Mouse (Mus musculus): ENCODE results near the gene Sept11. TPM values are rescaled to one million over a fixed set of nuclear protein-coding genes. Genes with fewer than 3 reads are reported as not detected.

The Sept11 gene
- total RNA-seq, 1 experiment: 124 TPM

DNA sequence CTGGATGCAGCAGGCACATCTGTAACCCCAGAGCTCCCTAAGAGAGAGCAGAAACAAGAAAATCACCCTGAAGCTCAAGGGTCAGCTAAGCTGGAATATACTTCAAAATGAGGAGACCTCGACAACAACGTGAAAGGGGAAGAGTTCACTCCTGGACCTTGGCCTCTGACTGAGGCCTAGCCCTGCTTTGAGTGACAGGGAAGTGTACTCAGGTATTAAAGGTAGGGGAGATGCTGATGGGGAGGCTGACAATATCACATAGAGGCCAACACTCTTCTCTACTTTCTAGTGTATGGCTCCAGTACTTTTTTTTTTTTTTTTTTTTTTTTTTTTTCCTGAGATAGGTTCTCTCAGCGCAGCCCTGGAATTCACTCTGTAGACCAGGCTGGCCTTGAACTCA lies 13.6 kb upstream of the Sept11 start:
- H3K9ac ChIP-seq (ENCODE audit: insufficient read depth, low read depth, low read length, poor library complexity, severe bottlenecking): no peak overlapping the region
- H3K27ac ChIP-seq (ENCODE audit: insufficient read depth, low read depth, low read length, poor library complexity, severe bottlenecking): no peak overlapping the region
- H3K4me3 ChIP-seq (ENCODE audit: insufficient read depth in 1 of 2, low read depth in 1 of 2, low read length in 2 of 2, poor library complexity in 1 of 2, severe bottlenecking in 1 of 2): no peak overlapping the region
- no peaks in the 10 kb centered on the region for H3K9me3 ChIP-seq (ENCODE audit: control insufficient read depth, insufficient read depth, low read depth, low read length)
- in situ Hi-C loops (cut with MboI; ENCODE audit: low sequenced_read_pairs in 2 of 2, unreplicated experiment in 2 of 2): no loop called here
- H3K4me1 ChIP-seq (ENCODE audit: control insufficient read depth in 2 of 2, insufficient read depth in 2 of 2, low read length in 2 of 2, poor library complexity in 1 of 2): peaks cover 0 to 5% of the 10 kb centered on the region in 2 experiments; a peak in 1 of 4 replicates
- TF ChIP-seq CHD2 (IDR thresholded peaks at IDR 0.05; ENCODE audit: low read depth, low read length): no peak
- no peak for TF ChIP-seq ZNF384 (IDR thresholded peaks at IDR 0.05; ENCODE audit: low read depth, low read length)
- TF ChIP-seq MAFK (IDR thresholded peaks at IDR 0.05; ENCODE audit: insufficient read depth, low read depth, low read length): no peak
- no peak for TF ChIP-seq ZC3H11A (IDR thresholded peaks at IDR 0.05; ENCODE audit: borderline replicate concordance, low read depth, low read length)
- no peak for TF ChIP-seq HCFC1 (IDR thresholded peaks at IDR 0.05; ENCODE audit: borderline replicate concordance, insufficient read depth, low read length)
- DNase-seq (ENCODE audit: low read depth, low spot score): no peak
- H3K36me3 ChIP-seq (ENCODE audit: control insufficient read depth, insufficient read depth, low read length, poor library complexity, severe bottlenecking): no peaks in the 10 kb centered on the region

DNA sequence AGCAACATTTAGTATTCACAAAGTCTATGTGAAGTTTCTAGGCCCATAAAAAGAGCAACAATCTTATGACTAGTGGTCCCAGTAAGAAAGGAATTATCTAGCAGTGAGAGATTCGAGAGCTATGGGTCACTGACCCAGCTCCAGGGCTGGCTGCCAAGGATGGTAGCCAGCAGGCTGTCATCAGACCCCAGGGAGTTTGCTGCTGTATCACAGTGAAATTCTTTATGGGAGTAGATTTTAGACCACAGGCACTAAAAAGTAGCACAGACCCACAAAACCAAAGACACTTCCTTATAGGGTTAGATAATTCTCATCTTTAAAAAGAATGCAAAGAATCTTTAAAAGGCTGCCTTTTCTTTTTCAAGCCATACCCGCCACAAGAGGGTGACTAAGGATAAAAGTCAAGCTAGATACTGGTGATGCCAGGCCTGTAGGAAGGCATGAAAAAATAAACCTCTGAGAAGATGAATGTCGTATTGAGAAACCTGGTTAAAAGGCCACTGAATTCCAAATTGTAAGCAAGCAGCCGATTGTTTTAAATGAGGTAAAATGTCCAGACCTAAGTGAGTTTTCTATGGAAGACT lies 8.1 kb upstream of the Sept11 start:
- Histone ChIP-seq H3K9ac (ENCODE audit: insufficient read depth, low read depth, low read length, poor library complexity, severe bottlenecking) (no peak overlapping the region), H3K36me3 (ENCODE audit: control insufficient read depth, insufficient read depth, low read length, poor library complexity, severe bottlenecking) (no peaks in the 10 kb centered on the region), H3K27ac (ENCODE audit: insufficient read depth, low read depth, low read length, poor library complexity, severe bottlenecking) (no peak overlapping the region), H3K4me3 (ENCODE audit: insufficient read depth in 1 of 2, low read depth in 1 of 2, low read length in 2 of 2, poor library complexity in 1 of 2, severe bottlenecking in 1 of 2) (no peak overlapping the region), H3K9me3 (ENCODE audit: control insufficient read depth, insufficient read depth, low read depth, low read length) (no peaks in the 10 kb centered on the region), H3K4me1 (ENCODE audit: control insufficient read depth in 2 of 2, insufficient read depth in 2 of 2, low read length in 2 of 2, poor library complexity in 1 of 2) (peaks cover 0 to 5% of the 10 kb centered on the region in 2 experiments; a peak in 1 of 4 replicates)
- DNase-seq (ENCODE audit: low read depth, low spot score): no peak
- TF ChIP-seq ZC3H11A (IDR thresholded peaks at IDR 0.05; ENCODE audit: borderline replicate concordance, low read depth, low read length) (no peak), ZNF384 (IDR thresholded peaks at IDR 0.05; ENCODE audit: low read depth, low read length) (no peak), CHD2 (IDR thresholded peaks at IDR 0.05; ENCODE audit: low read depth, low read length) (no peak), MAFK (IDR thresholded peaks at IDR 0.05; ENCODE audit: insufficient read depth, low read depth, low read length) (no peak), HCFC1 (IDR thresholded peaks at IDR 0.05; ENCODE audit: borderline replicate concordance, insufficient read depth, low read length) (no peak)
- in situ Hi-C loops (cut with MboI; ENCODE audit: low sequenced_read_pairs in 2 of 2, unreplicated experiment in 2 of 2): no loop called here

DNA sequence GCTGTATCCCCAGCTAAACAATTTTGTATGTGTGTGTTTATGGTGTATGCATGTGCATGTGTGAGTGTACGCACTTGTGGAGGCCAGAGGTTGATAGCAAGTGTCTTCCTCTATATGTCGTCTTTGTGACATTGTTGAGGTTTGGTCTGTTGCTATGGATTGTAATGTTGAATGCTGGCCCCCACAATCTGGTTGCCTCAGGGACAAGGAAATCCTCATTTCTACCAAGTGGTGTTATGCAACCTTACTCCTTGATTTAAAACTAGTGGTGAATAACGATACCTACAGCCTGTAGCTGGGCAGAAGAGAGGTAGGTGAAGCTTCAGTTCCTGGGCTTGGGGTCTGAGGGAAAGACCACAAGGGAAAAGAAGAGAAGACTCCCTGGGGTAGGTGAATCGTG lies 7.3 kb upstream of the Sept11 start:
- TF ChIP-seq ZC3H11A (IDR thresholded peaks at IDR 0.05; ENCODE audit: borderline replicate concordance, low read depth, low read length) (no peak), ZNF384 (IDR thresholded peaks at IDR 0.05; ENCODE audit: low read depth, low read length) (no peak), CHD2 (IDR thresholded peaks at IDR 0.05; ENCODE audit: low read depth, low read length) (no peak), HCFC1 (IDR thresholded peaks at IDR 0.05; ENCODE audit: borderline replicate concordance, insufficient read depth, low read length) (no peak), MAFK (IDR thresholded peaks at IDR 0.05; ENCODE audit: insufficient read depth, low read depth, low read length) (no peak)
- H3K9ac ChIP-seq (ENCODE audit: insufficient read depth, low read depth, low read length, poor library complexity, severe bottlenecking): no peak overlapping the region
- H3K36me3 ChIP-seq (ENCODE audit: control insufficient read depth, insufficient read depth, low read length, poor library complexity, severe bottlenecking): no peaks in the 10 kb centered on the region
- H3K9me3 ChIP-seq (ENCODE audit: control insufficient read depth, insufficient read depth, low read depth, low read length): no peaks in the 10 kb centered on the region
- no peak overlapping the region for H3K27ac ChIP-seq (ENCODE audit: insufficient read depth, low read depth, low read length, poor library complexity, severe bottlenecking)
- in situ Hi-C loops (cut with MboI; ENCODE audit: low sequenced_read_pairs in 2 of 2, unreplicated experiment in 2 of 2): no loop called here
- no peak for DNase-seq (ENCODE audit: low read depth, low spot score)
- no peak overlapping the region for H3K4me3 ChIP-seq (ENCODE audit: insufficient read depth in 1 of 2, low read depth in 1 of 2, low read length in 2 of 2, poor library complexity in 1 of 2, severe bottlenecking in 1 of 2)
- H3K4me1 ChIP-seq (ENCODE audit: control insufficient read depth in 2 of 2, insufficient read depth in 2 of 2, low read length in 2 of 2, poor library complexity in 1 of 2): no peaks in the 10 kb centered on the region

DNA sequence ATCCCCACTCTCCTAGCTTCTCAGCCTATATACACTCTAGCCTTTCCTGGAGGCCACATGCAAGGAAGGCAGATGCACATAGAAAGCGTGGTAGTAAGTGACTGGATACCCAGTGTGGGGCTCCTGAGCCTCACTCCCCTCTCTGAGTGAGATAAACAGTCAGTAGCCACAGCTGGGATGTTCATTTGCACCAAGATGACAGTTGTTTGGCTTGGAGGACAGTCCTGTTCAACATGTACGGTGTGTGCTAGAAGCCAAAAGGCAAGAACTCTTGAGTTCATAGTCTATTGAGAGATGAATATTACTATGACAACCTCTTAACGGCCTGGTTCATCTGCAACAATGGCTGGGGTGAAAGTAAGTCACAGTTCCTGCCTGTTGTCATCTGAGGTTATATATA lies 2.0 kb upstream of the Sept11 start:
- in situ Hi-C loops (cut with MboI; ENCODE audit: low sequenced_read_pairs in 2 of 2, unreplicated experiment in 2 of 2): no loop called here

More for the DNA sequence above, 2.0 kb upstream of the Sept11 start:
- H3K27ac ChIP-seq (ENCODE audit: insufficient read depth, low read depth, low read length, poor library complexity, severe bottlenecking): no peak overlapping the region
- no peak for TF ChIP-seq CHD2 (IDR thresholded peaks at IDR 0.05; ENCODE audit: low read depth, low read length)
- no peak for TF ChIP-seq ZNF384 (IDR thresholded peaks at IDR 0.05; ENCODE audit: low read depth, low read length)
- no peak for TF ChIP-seq ZC3H11A (IDR thresholded peaks at IDR 0.05; ENCODE audit: borderline replicate concordance, low read depth, low read length)
- TF ChIP-seq HCFC1 (IDR thresholded peaks at IDR 0.05; ENCODE audit: borderline replicate concordance, insufficient read depth, low read length): no peak
- no peak for TF ChIP-seq MAFK (IDR thresholded peaks at IDR 0.05; ENCODE audit: insufficient read depth, low read depth, low read length)
- no peak overlapping the region for H3K9ac ChIP-seq (ENCODE audit: insufficient read depth, low read depth, low read length, poor library complexity, severe bottlenecking)
- no peaks in the 10 kb centered on the region for H3K9me3 ChIP-seq (ENCODE audit: control insufficient read depth, insufficient read depth, low read depth, low read length)
- H3K4me1 ChIP-seq (ENCODE audit: control insufficient read depth in 2 of 2, insufficient read depth in 2 of 2, low read length in 2 of 2, poor library complexity in 1 of 2): peaks cover 0 to 6% of the 10 kb centered on the region in 2 experiments; a peak in 2 of 4 replicates
- no peak for DNase-seq (ENCODE audit: low read depth, low spot score)
- H3K4me3 ChIP-seq (ENCODE audit: insufficient read depth in 1 of 2, low read depth in 1 of 2, low read length in 2 of 2, poor library complexity in 1 of 2, severe bottlenecking in 1 of 2): no peak overlapping the region
- H3K36me3 ChIP-seq (ENCODE audit: control insufficient read depth, insufficient read depth, low read length, poor library complexity, severe bottlenecking): no peaks in the 10 kb centered on the region

All from ES-E14 (cell line).